Mouse (Mus musculus) hindbrain, embryonic 15.5 days (tissue): ENCODE results near the gene Foxk2. TPM values are rescaled to one million over a fixed set of nuclear protein-coding genes. Genes with fewer than 3 reads are reported as not detected.
"Not testable (repeated sequence)": the region's sequence is repeated elsewhere in the genome, so short reads cannot be mapped to it uniquely, and the experiment has no call there.

Experiments used
- ATAC-seq: fragments of 200-750 bp; cut with Nextera tagmentation; 2 replicates; pipeline ENCODE4 v1.8.0; 2017; ENCODE audit warnings: low read depth, moderate number of reproducible peaks, moderate TSS enrichment; ENCODE audit not compliant: low FRiP score
- H3K27ac ChIP-seq: fragments of 300-500 bp; sonication (generic); replicated peaks from 2 replicates; pipeline ENCODE4 v1.5.1; 2015; ENCODE audit warnings: mild to moderate bottlenecking, inconsistent platforms
- H3K27me3 ChIP-seq: fragments of 300-500 bp; sonication (generic); 2 replicates; pipeline ENCODE4 v1.6.1; 2015; ENCODE audit warnings: control low read depth, inconsistent platforms
- H3K36me3 ChIP-seq: fragments of 300-500 bp; sonication (generic); 2 replicates; pipeline ENCODE4 v1.6.1; 2015; ENCODE audit warnings: control low read depth, inconsistent platforms
- H3K4me1 ChIP-seq: fragments of 300-500 bp; sonication (generic); replicated peaks from 2 replicates; pipeline ENCODE4 v1.6.1; 2015; ENCODE audit warnings: control low read depth, inconsistent platforms
- H3K4me2 ChIP-seq: fragments of 300-500 bp; sonication (generic); 2 replicates; pipeline ENCODE4 v1.6.1; 2015; ENCODE audit warnings: moderate library complexity, mild to moderate bottlenecking, inconsistent platforms
- H3K4me3 ChIP-seq: fragments of 300-500 bp; sonication (generic); 2 replicates; pipeline ENCODE4 v1.5.1; 2015; ENCODE audit warnings: mild to moderate bottlenecking, inconsistent platforms
- H3K9ac ChIP-seq: fragments of 300-500 bp; sonication (generic); 2 replicates; pipeline ENCODE4 v1.6.1; 2015; ENCODE audit warnings: inconsistent platforms
- H3K9me3 ChIP-seq: fragments of 300-500 bp; sonication (generic); 2 replicates; pipeline ENCODE4 v1.6.1; 2016; ENCODE audit warnings: control low read depth, inconsistent platforms
- WGBS: fragments of 180-500 bp; shearing (Covaris S2); methylation state at CpG from one replicate; pipeline ENCODE4 v1.1.7; 2015; 5-methylcytosine and 5-hydroxymethylcytosine counted together
- polyA plus RNA-seq: library from polyadenylated mRNA; unstranded; fragments of >200 nt; fragmentation: Nextera tagmentation; extraction: Ambion mirVana; gene quantifications from 2 replicates; pipeline ENCODE4 v1.2.1, GENCODE M21; 2015

Foxk2 gene
- polyA plus RNA-seq, 1 experiment from 2014 or later, result 15.7 TPM

DNA sequence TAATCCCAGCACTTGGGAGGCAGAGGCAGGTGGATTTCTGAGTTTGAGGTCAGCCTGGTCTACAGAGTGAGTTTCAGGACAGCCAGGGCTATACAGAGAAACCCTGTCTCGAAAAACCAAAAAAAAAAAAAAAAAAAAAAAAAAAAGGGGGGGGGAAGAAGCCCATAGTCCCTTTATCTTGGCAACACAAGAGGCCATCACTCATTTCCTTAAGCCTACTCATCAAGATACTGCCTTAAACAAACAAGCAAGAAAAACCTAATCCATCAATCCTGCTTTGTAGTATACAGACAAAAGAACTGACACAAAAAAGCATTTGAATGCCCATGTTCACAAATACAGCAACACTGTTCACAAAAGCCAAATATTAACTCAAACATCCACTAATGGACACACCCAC is 82.6 kb downstream of the Foxk2 start:
- H3K9me3 ChIP-seq, H3K9ac ChIP-seq, H3K4me1 ChIP-seq, H3K27ac ChIP-seq, H3K4me3 ChIP-seq, H3K27me3 ChIP-seq, H3K4me2 ChIP-seq, ATAC-seq: not testable (repeated sequence)
- H3K36me3 ChIP-seq, result peaks cover 11% of the 10 kb centered on the region
- 40% methylated on average over 1 of the region's 1 CpGs for WGBS

DNA sequence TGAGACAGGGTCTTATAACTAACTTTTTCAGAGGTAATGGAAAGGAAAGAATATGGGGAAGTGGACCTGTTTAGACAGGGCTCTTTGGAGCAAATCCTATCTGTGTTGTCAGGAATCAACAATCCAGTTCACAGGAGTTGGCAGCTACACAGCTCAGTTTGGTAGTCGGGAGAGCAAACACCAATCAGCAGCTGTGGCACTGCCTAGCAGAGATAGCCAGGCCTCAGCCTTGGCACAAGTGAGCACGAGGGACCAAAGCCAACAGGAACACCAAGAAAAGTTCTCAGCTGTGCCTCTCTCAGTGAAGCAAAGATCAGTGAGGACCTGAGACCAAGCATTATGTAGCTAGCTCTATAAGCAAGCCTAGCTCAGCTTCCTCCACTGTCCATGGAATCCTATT is 87.2 kb downstream of the Foxk2 start:
- Histone ChIP-seq H3K9me3 (no peaks in the 10 kb centered on the region), H3K9ac (no peak overlapping the region), H3K36me3 (peaks cover 10% of the 10 kb centered on the region), H3K27me3 (no peaks in the 10 kb centered on the region), H3K4me2 (no peak overlapping the region), H3K4me1 (no peaks in the 10 kb centered on the region), H3K4me3 (no peak overlapping the region), H3K27ac (no peak overlapping the region)
- no peak for ATAC-seq
- 91% methylated on average over 2 of the region's 2 CpGs for WGBS

DNA sequence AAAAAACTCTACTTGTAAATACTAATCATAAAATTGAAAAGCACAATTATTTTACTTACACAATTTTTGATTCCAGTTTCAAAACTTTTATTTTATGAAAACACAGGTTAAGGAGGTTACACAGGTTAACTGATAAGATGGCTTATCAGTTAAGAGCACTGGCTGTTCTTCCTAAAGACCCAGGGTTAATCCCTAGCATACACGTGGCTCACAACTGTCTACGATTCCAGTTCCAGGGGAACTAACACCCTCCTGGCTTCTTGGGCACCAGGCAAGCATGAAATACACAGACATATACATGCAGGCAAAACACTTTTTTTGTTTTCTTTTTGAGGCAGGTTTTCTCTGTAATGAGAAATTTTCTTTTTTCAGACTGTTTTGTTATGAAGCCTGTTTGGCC is 88.4 kb downstream of the Foxk2 start:
- Histone ChIP-seq H3K9ac (no peak overlapping the region), H3K27ac (no peak overlapping the region), H3K4me3 (no peak overlapping the region), H3K4me2 (no peak overlapping the region), H3K9me3 (no peaks in the 10 kb centered on the region), H3K36me3 (peaks cover 10% of the 10 kb centered on the region), H3K27me3 (no peaks in the 10 kb centered on the region), H3K4me1 (peaks cover 10% of the 10 kb centered on the region)
- 97% methylated on average over 2 of the region's 2 CpGs for WGBS
- no peak for ATAC-seq

DNA sequence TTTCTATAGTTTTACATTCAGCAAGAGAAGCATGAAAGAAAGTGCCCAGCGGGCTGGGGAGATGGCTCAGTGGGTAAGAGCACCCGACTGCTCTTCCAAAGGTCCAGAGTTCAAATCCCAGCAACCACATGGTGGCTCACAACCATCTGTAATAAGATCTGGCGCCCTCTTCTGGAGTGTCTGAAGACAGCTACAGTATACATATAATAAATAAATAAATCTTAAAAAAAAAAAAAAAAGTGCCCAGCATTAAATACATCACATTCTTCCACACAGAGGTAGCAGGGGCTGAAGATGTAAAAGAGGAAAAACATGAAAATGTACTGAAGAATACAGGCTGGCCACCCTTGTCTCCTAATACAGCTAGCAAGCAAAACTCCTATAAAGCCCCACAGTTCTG is 88.9 kb downstream of the Foxk2 start:
- peaks cover 13% of the 10 kb centered on the region for H3K4me1 ChIP-seq

DNA sequence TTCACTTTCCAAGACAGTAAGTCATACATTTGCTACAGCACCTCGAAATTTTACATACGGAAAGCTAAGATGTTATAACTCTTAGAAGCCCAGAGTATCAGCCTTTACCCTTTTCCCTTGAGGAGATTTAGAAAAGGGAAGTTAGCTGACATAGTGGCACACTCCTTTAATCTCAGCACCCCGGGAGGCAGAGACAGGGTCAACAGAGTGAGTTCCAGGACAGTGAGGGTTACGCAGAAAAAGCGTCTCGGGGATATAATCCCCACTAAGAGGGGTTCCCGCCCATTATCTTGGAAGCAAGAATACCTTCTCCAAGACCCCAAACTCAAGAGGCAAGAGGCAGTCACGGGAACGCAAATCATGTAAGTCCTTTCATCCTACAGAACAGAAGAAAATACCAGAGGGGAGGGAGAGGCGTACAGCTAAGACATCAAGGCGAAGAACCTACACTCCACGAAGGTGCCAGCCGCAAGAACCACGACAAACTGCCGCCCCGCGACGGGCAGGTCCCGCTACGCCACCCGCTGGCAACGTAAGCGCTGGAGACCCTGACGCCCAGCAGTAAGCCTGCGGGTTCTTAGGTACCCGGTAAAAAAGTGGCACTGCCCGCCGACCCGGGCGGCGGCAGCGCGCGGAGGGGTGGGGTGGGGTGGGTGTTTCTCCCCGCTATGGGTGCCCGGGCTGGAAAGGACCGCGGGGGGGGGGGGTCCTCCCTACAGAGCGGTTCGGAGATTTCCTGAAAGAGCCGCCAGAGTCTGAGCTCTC is 93.7 kb downstream of the Foxk2 start:
- H3K27me3 ChIP-seq, result no peaks in the 10 kb centered on the region
- H3K9ac ChIP-seq, result peak overlapping the region; percentile 95
- no peaks in the 10 kb centered on the region for H3K9me3 ChIP-seq
- no peaks in the 10 kb centered on the region; the same call in 1 of the 2 replicates for H3K36me3 ChIP-seq
- peak overlapping the region; percentile 98 for H3K4me3 ChIP-seq
- H3K27ac ChIP-seq, result peak overlapping the region; percentile 93
- 4% methylated on average over 40 of the region's 41 CpGs for WGBS
- H3K4me2 ChIP-seq, result peak overlapping the region; percentile 62
- no peak for ATAC-seq
- peaks cover 21% of the 10 kb centered on the region for H3K4me1 ChIP-seq

More for the DNA sequence above, 88.9 kb downstream of the Foxk2 start:
- H3K27ac ChIP-seq, H3K4me2 ChIP-seq, H3K4me3 ChIP-seq, H3K36me3 ChIP-seq, H3K9me3 ChIP-seq, ATAC-seq, H3K9ac ChIP-seq, H3K27me3 ChIP-seq: not testable (repeated sequence)
- WGBS, result 95% methylated on average over 3 of the region's 3 CpGs

DNA sequence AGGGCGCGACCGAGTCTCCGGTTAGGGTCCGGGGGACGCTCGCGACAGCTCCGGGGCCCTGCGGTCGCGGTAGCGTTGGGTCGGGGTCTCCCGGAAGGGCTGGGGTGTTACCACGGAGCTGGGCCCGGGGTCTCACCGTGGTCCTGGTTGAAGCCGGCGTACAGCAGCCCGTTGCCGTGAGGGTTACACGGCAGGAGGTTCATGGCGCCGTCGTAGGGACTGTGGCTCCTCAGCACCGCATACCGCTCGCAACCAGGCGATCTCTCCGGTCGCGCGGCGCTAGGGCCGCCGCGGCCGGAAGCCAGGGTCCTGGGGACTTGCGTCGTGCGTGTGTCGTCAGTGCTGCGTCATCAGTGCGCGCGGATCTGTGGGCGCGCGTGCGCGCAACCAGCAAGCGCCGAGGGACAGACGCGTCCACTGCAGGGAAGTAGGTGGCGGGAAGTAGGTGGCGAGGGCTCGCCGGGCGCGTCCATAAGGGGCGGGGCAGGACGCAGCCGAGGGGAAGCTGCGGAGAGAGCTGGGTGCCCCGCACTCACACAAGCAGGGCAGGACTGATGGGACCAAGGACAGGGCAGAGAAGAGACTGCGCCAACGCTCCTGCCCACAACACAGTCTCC is 94.4 kb downstream of the Foxk2 start, which contains the start of gene Wdr45b:
Wdr45b (minus strand) TSS at position 355 of the 617 bp plus-strand sequence.
- Histone ChIP-seq H3K4me3 (peak within 1 kb of the TSS; percentile 98), H3K36me3 (no peaks in the 10 kb centered on the region), H3K27ac (peak within 1 kb of the TSS; percentile 93), H3K4me2 (peak within 1 kb of the TSS; percentile 62), H3K9ac (peak within 1 kb of the TSS; percentile 95), H3K4me1 (peaks cover 21% of the 10 kb centered on the region), H3K9me3 (no peaks in the 10 kb centered on the region), H3K27me3 (no peaks in the 10 kb centered on the region)
- ATAC-seq, result peak; percentile 96
- WGBS, result under 1% methylated on average over 68 of the region's 69 CpGs

Other genes starting within 250 kb of the Foxk2 start
- gene Cd7, start 220.6 kb upstream of the Foxk2 start, polyA plus RNA-seq, result not detected in 2 replicates
- not detected in 2 replicates for gene Sectm1b, start 196.4 kb upstream of the Foxk2 start, polyA plus RNA-seq
- gene Sectm1a, start 178.8 kb upstream of the Foxk2 start, polyA plus RNA-seq, result 0.26 TPM in 1 of 2 replicates, not detected in the other
- not detected in 2 replicates for gene Tex19.2, start 141.3 kb upstream of the Foxk2 start, polyA plus RNA-seq
- gene Tex19.1, start 113.8 kb upstream of the Foxk2 start, polyA plus RNA-seq, result not detected in 2 replicates
- 0.54 and 0.65 TPM in 2 replicates for gene Uts2r, start 99.7 kb upstream of the Foxk2 start, polyA plus RNA-seq
- gene Hexdc, start 55.6 kb upstream of the Foxk2 start, polyA plus RNA-seq, result 31.6 and 32.5 TPM in 2 replicates
- 28.3 and 29.9 TPM in 2 replicates for gene Ogfod3, start 55.3 kb upstream of the Foxk2 start, polyA plus RNA-seq
- gene Cybc1, start 30.7 kb upstream of the Foxk2 start, polyA plus RNA-seq, result 36.9 and 37.4 TPM in 2 replicates
- gene Narf, start 22.7 kb upstream of the Foxk2 start, polyA plus RNA-seq, result 81.6 and 86.8 TPM in 2 replicates
- 83.0 and 85.1 TPM in 2 replicates for gene Wdr45b, start 94.5 kb downstream of the Foxk2 start, polyA plus RNA-seq
- 11.4 and 12.1 TPM in 2 replicates for gene Rab40b, start 128.3 kb downstream of the Foxk2 start, polyA plus RNA-seq
- gene Fn3krp, start 161.4 kb downstream of the Foxk2 start, polyA plus RNA-seq, result 9.4 and 10.4 TPM in 2 replicates
- gene Fn3k, start 174.9 kb downstream of the Foxk2 start, polyA plus RNA-seq, result 7.0 and 7.4 TPM in 2 replicates
- gene Tbcd, start 192.0 kb downstream of the Foxk2 start, polyA plus RNA-seq, result 61.3 and 63.6 TPM in 2 replicates